Mouse (Mus musculus) gastrocnemius, postnatal 4 days (tissue): ENCODE measurements around the gene Htt. TPM values are rescaled to one million over a fixed set of nuclear protein-coding genes. Genes with fewer than 3 reads are reported as not detected.
"Not testable (repeated sequence)": the region's sequence is repeated elsewhere in the genome, so short reads cannot be mapped to it uniquely, and the experiment has no call there.

ENCODE experiments used
- DNase-seq, 2 experiments: peaks; one replicate each; pipeline ENCODE4 v3.0.0; 2021 to 2022; ENCODE audit warnings: low spot score in 2 of 2, mixed read lengths in 2 of 2
- long read RNA-seq, 2 experiments: library from polyadenylated mRNA; stranded (forward); transcript quantifications; one replicate each; pipeline ENCODE4 v2.0.0; 2021
- total RNA-seq, 2 experiments: library from RNA; stranded (reverse); gene quantifications; 2 replicates each; pipeline ENCODE4 v1.2.3; 2021

The Htt gene
- total RNA-seq, result 10 to 100 TPM; 19.5 to 20.1 TPM
- long read RNA-seq, experiment 1, partial matches to known transcripts, result 2 of 5 reads
- long read RNA-seq, experiment 1, other reads (novel, unspliced or antisense), result 3 of 5 reads
- long read RNA-seq, experiment 2, partial matches to known transcripts, result 1 of 2 reads
- long read RNA-seq, experiment 2, other reads (novel, unspliced or antisense), result 1 of 2 reads

- DNase-seq, result peak; percentile 86 to 96
Measured at GRCm38 (mm10) chr5:34761509-34761908, at the start of gene Htt. Gene Htt, plus strand, starts transcription at chr5:34761740.

- DNase-seq, result not testable (repeated sequence)
Measured at GRCm38 (mm10) chr5:34714371-34714770, 47.2 kb upstream of the Htt start.

GRCm38 (mm10) chr5:34714816-34715215, 46.7 kb upstream of the Htt start:
- no peak for DNase-seq

GRCm38 (mm10) chr5:34729141-34729540, 32.4 kb upstream of the Htt start:
- no peak for DNase-seq

- DNase-seq, result no peak
Measured at GRCm38 (mm10) chr5:34730255-34730654, 31.3 kb upstream of the Htt start.

GRCm38 (mm10) chr5:34751477-34751876, 10.1 kb upstream of the Htt start:
- DNase-seq, result no peak

- no peak for DNase-seq
Measured at GRCm38 (mm10) chr5:34758762-34759161, 2.8 kb upstream of the Htt start.

- DNase-seq, result peak in 1 of 2 experiments; percentile 10
Measured at GRCm38 (mm10) chr5:34760850-34761508, 561 bp upstream of the Htt start.

- peak; percentile 23 to 33 for DNase-seq
Measured at GRCm38 (mm10) chr5:34761934-34762611, 533 bp downstream of the Htt start.

- DNase-seq, result no peak
Measured at GRCm38 (mm10) chr5:34771818-34772217, 10.3 kb downstream of the Htt start.

GRCm38 (mm10) chr5:34772696-34773245, 11.2 kb downstream of the Htt start:
- DNase-seq, result no peak

GRCm38 (mm10) chr5:34773392-34773791, 11.9 kb downstream of the Htt start:
- no peak for DNase-seq

GRCm38 (mm10) chr5:34785027-34785426, 23.5 kb downstream of the Htt start:
- DNase-seq, result no peak

- DNase-seq, result no peak
Measured at GRCm38 (mm10) chr5:34791141-34791540, 29.6 kb downstream of the Htt start.

GRCm38 (mm10) chr5:34800292-34800953, 38.9 kb downstream of the Htt start:
- no peak for DNase-seq

GRCm38 (mm10) chr5:34806038-34806437, 44.5 kb downstream of the Htt start:
- no peak for DNase-seq

GRCm38 (mm10) chr5:34822431-34823149, 61.0 kb downstream of the Htt start:
- no peak for DNase-seq

- no peak for DNase-seq
Measured at GRCm38 (mm10) chr5:34854079-34854478, 92.5 kb downstream of the Htt start.

GRCm38 (mm10) chr5:34865367-34865766, 103.8 kb downstream of the Htt start:
- DNase-seq, result no peak

GRCm38 (mm10) chr5:34880307-34880706, 118.8 kb downstream of the Htt start:
- DNase-seq, result not testable (repeated sequence)

- DNase-seq, result no peak
Measured at GRCm38 (mm10) chr5:34881023-34881422, 119.5 kb downstream of the Htt start.
